Mouse (Mus musculus) forebrain, embryonic 16.5 days (tissue): ENCODE measurements at regions not wholly inside any gene's neighbourhood (a gene's known extent, or its start where the extent isn't known, plus 50 kb on each side); places are given as distances from the start of the nearest gene placed in this dataset.
A peak's percentile ranks its signal among the peaks of the same experiment; 100 is the strongest.

Experiments used
- ATAC-seq: fragments of 200-750 bp; cut with Nextera tagmentation; 2 replicates; pipeline ENCODE4 v1.8.0; 2017; ENCODE audit warnings: mild to moderate bottlenecking, moderate library complexity
- H3K27ac ChIP-seq: fragments of 300-500 bp; sonication (generic); 2 replicates; pipeline ENCODE4 v1.5.1; 2014; ENCODE audit warnings: low read length, control low read depth
- H3K27me3 ChIP-seq: fragments of 300-500 bp; sonication (generic); replicated peaks from 2 replicates; pipeline ENCODE4 v1.6.1; 2014; ENCODE audit warnings: low read length; ENCODE audit not compliant: control insufficient read depth, insufficient read depth
- H3K36me3 ChIP-seq: fragments of 300-500 bp; sonication (generic); 2 replicates; pipeline ENCODE4 v1.6.1; 2014; ENCODE audit not compliant: control insufficient read depth, insufficient read depth
- H3K4me1 ChIP-seq: fragments of 300-500 bp; sonication (generic); replicated peaks from 2 replicates; pipeline ENCODE4 v1.6.1; 2014; ENCODE audit warnings: low read length; ENCODE audit not compliant: control insufficient read depth, insufficient read depth
- H3K4me2 ChIP-seq: fragments of 300-500 bp; sonication (generic); 2 replicates; pipeline ENCODE4 v1.6.1; 2014; ENCODE audit warnings: mild to moderate bottlenecking, low read length, control low read depth
- H3K4me3 ChIP-seq: fragments of 300-500 bp; sonication (generic); replicated peaks from 2 replicates; pipeline ENCODE4 v1.5.1; 2014; ENCODE audit warnings: mild to moderate bottlenecking, low read length, control low read depth
- H3K9ac ChIP-seq: fragments of 300-500 bp; sonication (generic); replicated peaks from 2 replicates; pipeline ENCODE4 v1.6.1; 2014; ENCODE audit warnings: low read depth, low read length, control low read depth
- H3K9me3 ChIP-seq: fragments of 300-500 bp; sonication (generic); 2 replicates; pipeline ENCODE4 v1.6.1; 2016; ENCODE audit warnings: low read length; ENCODE audit not compliant: control insufficient read depth
- WGBS: fragments of 180-500 bp; shearing (Covaris S2); extraction: QIAGEN DNeasy Blood & Tissue Kit; methylation state at CpG from one replicate; pipeline ENCODE4 v1.1.7; 2014; 5-methylcytosine and 5-hydroxymethylcytosine counted together

DNA sequence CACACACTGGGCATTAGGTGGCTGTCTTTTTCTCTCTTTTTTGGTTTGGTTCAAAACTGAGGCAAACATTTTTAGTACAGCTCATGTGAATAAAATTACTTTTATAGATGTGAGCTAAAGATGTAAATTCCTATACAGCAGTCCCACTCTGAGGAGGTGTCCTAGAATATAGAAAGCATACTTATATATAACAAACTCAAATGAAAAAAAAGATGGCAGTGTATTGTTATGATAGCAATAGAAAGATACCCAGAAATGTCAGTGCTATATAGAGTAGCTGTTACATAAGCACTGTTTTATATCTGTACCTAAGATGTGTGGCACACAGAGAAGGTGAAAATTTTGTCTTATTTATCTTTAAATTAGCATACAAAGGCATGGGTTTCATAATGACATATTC is 156.1 kb downstream of the Mis18a start:
- no peak overlapping the region for H3K27ac ChIP-seq
- H3K4me2 ChIP-seq, result no peak overlapping the region
- no peak overlapping the region for H3K4me3 ChIP-seq
- no peaks in the 10 kb centered on the region for H3K27me3 ChIP-seq
- no peaks in the 10 kb centered on the region for H3K4me1 ChIP-seq
- no peak overlapping the region for H3K9ac ChIP-seq
- H3K9me3 ChIP-seq, result no peaks in the 10 kb centered on the region
- no peaks in the 10 kb centered on the region for H3K36me3 ChIP-seq
- no peak for ATAC-seq

DNA sequence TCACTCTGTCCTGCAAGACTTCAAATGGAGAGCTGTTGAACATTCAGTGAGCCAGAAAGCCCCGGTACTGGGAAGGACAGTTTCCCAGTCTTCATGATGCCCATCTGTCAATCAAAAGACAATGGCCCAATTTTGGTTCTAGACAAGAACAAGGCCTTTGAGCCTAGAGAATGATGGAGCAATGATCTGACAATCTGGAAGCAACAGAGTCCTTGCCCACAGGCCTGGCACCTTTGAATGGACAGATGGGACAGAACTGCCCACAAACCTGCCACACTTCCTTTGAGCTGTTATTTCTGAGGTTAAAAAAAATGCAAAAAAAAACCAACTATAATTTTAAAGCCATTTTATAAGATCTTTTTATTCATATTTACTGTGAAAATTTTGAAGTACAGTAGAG is 157.4 kb downstream of the Mis18a start:
- Histone ChIP-seq H3K36me3 (no peaks in the 10 kb centered on the region), H3K4me2 (no peak overlapping the region), H3K9me3 (no peaks in the 10 kb centered on the region), H3K9ac (no peak overlapping the region), H3K4me3 (no peak overlapping the region), H3K4me1 (0 out of 2 replicates have a peak, but pooled peaks cover 2% of the 10 kb centered on the region), H3K27ac (no peak overlapping the region), H3K27me3 (no peaks in the 10 kb centered on the region)
- ATAC-seq, result no peak
- 59% methylated on average over 1 of the region's 1 CpGs for WGBS

DNA sequence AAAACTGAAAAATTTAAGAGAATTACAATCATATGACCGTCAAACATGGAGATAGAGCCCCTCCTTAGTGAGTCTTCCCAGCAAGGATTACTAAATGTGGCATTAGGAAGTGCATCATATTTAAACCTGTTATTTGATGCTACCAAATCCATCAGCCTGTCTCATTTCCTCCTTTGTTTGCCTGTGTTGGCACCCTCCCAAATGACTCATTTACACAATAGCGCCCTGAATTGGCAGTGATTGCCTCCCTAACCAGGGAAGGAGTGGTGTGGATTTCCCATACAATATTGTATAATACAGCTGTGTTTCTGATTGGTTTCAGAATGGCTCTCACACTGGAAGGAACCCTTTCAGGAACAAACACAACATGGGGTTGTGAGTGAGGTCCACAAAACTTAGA is 162.0 kb downstream of the Mis18a start:
- H3K4me2 ChIP-seq, result no peak overlapping the region
- H3K27ac ChIP-seq, result no peak overlapping the region
- ATAC-seq, result peak; percentile 77
- no peaks in the 10 kb centered on the region for H3K9me3 ChIP-seq
- no peaks in the 10 kb centered on the region for H3K36me3 ChIP-seq
- H3K4me1 ChIP-seq, result 0 out of 2 replicates have a peak, but pooled peaks cover 2% of the 10 kb centered on the region
- H3K9ac ChIP-seq, result no peak overlapping the region
- WGBS, result 35% methylated on average over 2 of the region's 2 CpGs
- H3K27me3 ChIP-seq, result no peaks in the 10 kb centered on the region
- no peak overlapping the region for H3K4me3 ChIP-seq

DNA sequence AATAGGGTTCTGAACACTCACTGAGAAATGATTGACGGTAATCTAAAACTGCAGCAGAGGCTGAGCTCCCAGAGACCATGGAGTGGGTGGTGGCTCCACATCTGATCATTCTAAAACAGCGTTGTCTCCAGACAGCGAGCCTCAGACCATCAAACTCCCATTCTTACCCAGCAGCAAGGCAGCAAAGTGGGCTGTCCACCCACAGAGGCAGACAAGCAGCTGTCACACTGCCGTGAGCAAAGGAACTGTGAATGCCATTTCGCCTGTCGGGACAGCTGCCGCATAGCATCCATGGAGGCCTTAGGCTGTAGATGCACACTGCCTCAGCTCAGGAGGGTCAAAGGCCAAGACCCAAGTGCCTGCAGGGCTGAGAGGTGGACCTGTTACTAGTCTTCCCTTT is 167.3 kb downstream of the Hunk start:
- no peak overlapping the region for H3K4me2 ChIP-seq
- ATAC-seq, result no peak
- 94% methylated on average over 7 of the region's 7 CpGs for WGBS

DNA sequence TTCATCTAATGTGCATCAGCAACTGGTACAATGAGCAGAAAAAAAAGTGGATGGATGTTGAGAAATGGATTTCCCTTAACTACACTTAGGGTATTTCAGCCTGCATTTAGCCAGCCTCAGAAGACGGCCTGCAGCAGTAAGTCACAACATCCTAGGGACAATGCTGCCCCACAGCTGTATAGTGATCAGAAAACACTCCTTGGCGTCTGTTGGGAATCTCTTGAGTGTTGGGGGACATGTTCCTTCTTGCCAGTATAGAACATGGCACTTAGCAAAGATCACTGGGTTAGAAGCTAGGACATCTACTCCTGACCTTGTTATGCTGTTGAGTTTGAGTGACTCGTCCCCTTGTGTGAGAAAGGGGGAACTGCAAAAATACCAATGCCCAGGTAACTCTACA is 165.2 kb downstream of the Hunk start:
- H3K4me1 ChIP-seq, result 0 out of 2 replicates have a peak, but pooled peaks cover 2% of the 10 kb centered on the region
- H3K36me3 ChIP-seq, result no peaks in the 10 kb centered on the region
- no peak overlapping the region for H3K4me3 ChIP-seq
- H3K27me3 ChIP-seq, result peaks cover 5% of the 10 kb centered on the region; the same call in 1 of the 2 replicates
- no peak overlapping the region for H3K27ac ChIP-seq
- no peak for ATAC-seq
- no peak overlapping the region for H3K9ac ChIP-seq
- peaks cover 3% of the 10 kb centered on the region for H3K9me3 ChIP-seq
- WGBS, result 86% methylated on average over 3 of the region's 3 CpGs
- H3K4me2 ChIP-seq, result no peak overlapping the region

More for the DNA sequence above, 167.3 kb downstream of the Hunk start:
- H3K27ac ChIP-seq, result no peak overlapping the region
- H3K9ac ChIP-seq, result no peak overlapping the region
- no peak overlapping the region for H3K4me3 ChIP-seq
- H3K9me3 ChIP-seq, result peaks cover 3% of the 10 kb centered on the region
- no peaks in the 10 kb centered on the region; the same call in 1 of the 2 replicates for H3K27me3 ChIP-seq
- no peaks in the 10 kb centered on the region for H3K4me1 ChIP-seq
- H3K36me3 ChIP-seq, result no peaks in the 10 kb centered on the region

DNA sequence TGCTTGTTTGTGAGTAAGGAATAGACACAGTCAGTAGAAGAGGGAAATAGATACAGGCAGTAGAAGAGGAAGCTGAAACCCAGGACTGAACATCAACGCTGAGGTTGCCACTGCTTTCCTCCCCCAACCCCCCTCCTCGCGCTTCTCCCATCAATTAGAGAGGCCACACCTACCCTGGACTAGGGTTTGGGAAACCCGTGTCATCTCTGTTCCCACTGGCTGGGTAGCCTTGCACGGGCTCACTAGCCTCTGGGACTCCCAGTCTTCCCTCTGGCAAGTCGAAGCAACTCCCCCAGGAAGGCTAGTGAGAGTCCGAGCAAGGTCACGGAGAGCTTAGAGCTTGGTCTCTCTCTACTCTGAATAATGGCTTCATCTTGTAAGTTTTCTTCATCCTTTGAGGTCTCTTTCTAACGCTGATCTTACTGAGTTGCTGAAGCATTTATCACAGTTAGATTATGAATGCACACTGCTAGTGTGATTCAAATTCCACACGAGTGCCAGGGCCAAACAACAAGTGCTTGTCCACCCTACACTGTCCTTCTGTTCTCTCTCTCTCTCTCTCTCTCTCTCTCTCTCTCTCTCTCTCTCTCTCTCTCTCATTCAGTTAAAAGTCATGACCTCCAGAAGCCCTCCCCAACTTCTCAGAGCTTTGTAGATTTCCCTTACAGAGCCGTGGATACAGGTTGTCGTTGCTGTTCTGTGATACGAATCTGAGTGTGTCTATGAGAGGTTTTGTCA is 164.4 kb downstream of the Hunk start:
- 67% methylated on average over 13 of the region's 13 CpGs for WGBS
- no peak for ATAC-seq

More for the DNA sequence above, 164.4 kb downstream of the Hunk start:
- Histone ChIP-seq H3K27ac (no peak overlapping the region), H3K4me1 (0 out of 2 replicates have a peak, but pooled peaks cover 2% of the 10 kb centered on the region), H3K4me2 (no peak overlapping the region), H3K9me3 (peaks cover 3% of the 10 kb centered on the region), H3K36me3 (no peaks in the 10 kb centered on the region), H3K4me3 (no peak overlapping the region), H3K9ac (no peak overlapping the region), H3K27me3 (peaks cover 5% of the 10 kb centered on the region; the same call in 1 of the 2 replicates)
